Mouse (Mus musculus) liver, adult 2 months (tissue): Measurements from ENCODE around the gene Cd160. TPM values are rescaled to one million over a fixed set of nuclear protein-coding genes. Genes with fewer than 3 reads are reported as not detected.
A peak's percentile ranks its signal among the peaks of the same experiment; 100 is the strongest.

Source experiments
- DNase-seq: peaks from one replicate; pipeline ENCODE4 v3.0.0-alpha.2; 2011; ENCODE audit warnings: low read depth, low spot score; ENCODE audit errors: extremely low read depth
- H3K27ac ChIP-seq: fragments of 200-500 bp; replicated peaks from 2 replicates; pipeline ENCODE4 v1.5.1; 2012; ENCODE audit warnings: low read depth, mild to moderate bottlenecking, control low read depth, inconsistent platforms, low read length; ENCODE audit not compliant: insufficient read depth
- H3K27me3 ChIP-seq: fragments of 200-500 bp; 2 replicates; pipeline ENCODE4 v1.6.1; 2012; ENCODE audit warnings: mild to moderate bottlenecking, moderate library complexity, low read length, inconsistent platforms; ENCODE audit not compliant: control insufficient read depth, insufficient read depth
- H3K36me3 ChIP-seq: fragments of 200-500 bp; 2 replicates; pipeline ENCODE4 v1.6.1; 2012; ENCODE audit warnings: low read length, inconsistent platforms; ENCODE audit not compliant: control insufficient read depth, insufficient read depth
- H3K4me1 ChIP-seq: fragments of 200-500 bp; 2 replicates; pipeline ENCODE4 v1.6.1; 2011; ENCODE audit warnings: low read length; ENCODE audit not compliant: control insufficient read depth, insufficient read depth
- H3K4me3 ChIP-seq: fragments of 200-500 bp; 2 replicates; pipeline ENCODE4 v1.5.1; 2011; ENCODE audit warnings: low read depth, mild to moderate bottlenecking, control low read depth, low read length, moderate library complexity; ENCODE audit not compliant: insufficient read depth
- H3K79me2 ChIP-seq: fragments of 200-500 bp; 2 replicates; pipeline ENCODE4 v1.6.1; 2012; ENCODE audit warnings: inconsistent platforms, mild to moderate bottlenecking, low read length, moderate library complexity; ENCODE audit not compliant: control insufficient read depth, insufficient read depth
- H3K9ac ChIP-seq: fragments of 200-500 bp; 2 replicates; pipeline ENCODE4 v1.6.1; 2012; ENCODE audit warnings: low read depth, mild to moderate bottlenecking, control low read depth, inconsistent platforms, low read length
- CTCF ChIP-seq: fragments of 200-500 bp; IDR thresholded peaks from 2 replicates; pipeline ENCODE4 v1.5.1; 2011; ENCODE audit warnings: low read depth, low read length, control low read depth
- POLR2A ChIP-seq: fragments of 200-500 bp; IDR thresholded peaks from 2 replicates; pipeline ENCODE4 v1.6.1; 2011; ENCODE audit warnings: low read length, control low read depth; ENCODE audit not compliant: insufficient read depth; ENCODE audit errors: extremely low read depth
- WGBS: fragments of 180-500 bp; shearing (Covaris S2); methylation state at CpG from one replicate; pipeline ENCODE4 v1.1.7; 2018; 5-methylcytosine and 5-hydroxymethylcytosine counted together
- polyA plus RNA-seq: library from polyadenylated mRNA; depleted of rRNA; stranded (reverse); fragments of >200 nt; gene quantifications from 2 replicates; pipeline ENCODE4 v1.2.3, GENCODE M21; 2012
- total RNA-seq: library from RNA; depleted of rRNA; stranded (reverse); fragments of >200 nt; gene quantifications from 2 replicates; pipeline ENCODE4 v1.2.3, GENCODE M21; 2014

The Cd160 gene
- total and polyA plus RNA-seq, 2 experiments = 0.22 to 0.37 TPM

DNA sequence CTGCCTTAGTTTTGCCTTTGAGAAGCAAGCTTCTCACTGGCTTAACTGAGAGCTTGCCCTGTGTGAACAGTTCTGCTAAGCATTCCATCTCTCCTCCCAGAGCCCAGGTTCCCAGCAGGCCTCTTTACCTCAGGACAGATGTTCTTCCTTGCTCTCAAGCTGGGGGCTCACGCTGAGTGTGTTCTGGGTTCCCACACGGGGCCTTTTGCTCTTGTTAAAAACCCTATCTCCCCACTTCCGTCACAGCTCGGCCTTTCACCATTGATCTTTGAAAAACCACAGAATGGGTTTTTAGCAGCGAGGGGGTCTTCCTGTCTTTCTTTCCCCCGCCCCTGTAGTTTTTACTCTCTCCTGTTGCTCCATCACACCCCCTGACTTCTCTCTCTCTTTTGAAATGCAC, 14.8 kb downstream of the Cd160 start:
- 91% methylated on average over 6 of the region's 6 CpGs for WGBS
- Histone ChIP-seq H3K27me3 (no peaks in the 10 kb centered on the region), H3K4me3 (no peak overlapping the region)

DNA sequence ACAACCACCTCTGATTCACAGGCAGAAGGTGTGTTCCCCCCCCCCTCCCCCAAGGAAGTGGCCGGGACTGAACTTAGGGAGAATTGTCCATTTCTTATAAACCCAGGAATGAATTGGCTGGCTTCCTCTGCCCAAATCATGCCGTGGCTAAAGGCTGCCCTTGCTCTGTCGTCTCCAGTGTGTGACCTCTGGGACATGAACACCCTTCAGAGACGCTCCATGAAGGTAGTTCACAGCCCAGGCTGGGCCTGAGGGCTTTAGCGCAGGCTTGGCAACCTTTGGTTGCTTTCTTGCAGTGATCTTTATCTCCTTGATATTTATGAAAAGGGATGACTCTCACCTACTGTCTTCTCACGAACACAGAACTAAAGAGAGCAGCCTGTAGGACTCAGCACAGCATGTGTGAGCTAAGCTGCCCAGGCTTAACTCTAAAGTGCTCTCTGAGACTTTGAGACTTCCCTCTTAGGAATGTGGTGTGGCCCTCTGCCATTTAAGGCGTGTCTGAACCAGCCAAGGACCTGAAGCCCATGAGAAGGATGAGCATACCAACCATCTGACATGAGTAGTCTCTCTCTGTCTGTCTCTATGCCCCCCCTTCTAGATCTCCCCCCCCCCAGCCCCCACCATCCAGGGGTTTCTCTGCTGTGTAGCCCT, 15.4 kb downstream of the Cd160 start:
- Histone ChIP-seq H3K27me3 (no peaks in the 10 kb centered on the region), H3K79me2 (no peaks in the 10 kb centered on the region), H3K9ac (no peak overlapping the region), H3K36me3 (no peaks in the 10 kb centered on the region), H3K27ac (no peak overlapping the region), H3K4me3 (no peak overlapping the region), H3K4me1 (no peaks in the 10 kb centered on the region)
- TF ChIP-seq CTCF = no peak
- no peak for TF ChIP-seq POLR2A
- WGBS = 55% methylated on average over 7 of the region's 7 CpGs
- DNase-seq = no peak

More for the DNA sequence above, 14.8 kb downstream of the Cd160 start:
- H3K27ac ChIP-seq = no peak overlapping the region
- no peak for DNase-seq
- H3K36me3 ChIP-seq = no peaks in the 10 kb centered on the region
- no peak overlapping the region for H3K9ac ChIP-seq
- TF ChIP-seq CTCF (no peak), POLR2A (no peak)
- no peaks in the 10 kb centered on the region for H3K4me1 ChIP-seq
- no peaks in the 10 kb centered on the region for H3K79me2 ChIP-seq

DNA sequence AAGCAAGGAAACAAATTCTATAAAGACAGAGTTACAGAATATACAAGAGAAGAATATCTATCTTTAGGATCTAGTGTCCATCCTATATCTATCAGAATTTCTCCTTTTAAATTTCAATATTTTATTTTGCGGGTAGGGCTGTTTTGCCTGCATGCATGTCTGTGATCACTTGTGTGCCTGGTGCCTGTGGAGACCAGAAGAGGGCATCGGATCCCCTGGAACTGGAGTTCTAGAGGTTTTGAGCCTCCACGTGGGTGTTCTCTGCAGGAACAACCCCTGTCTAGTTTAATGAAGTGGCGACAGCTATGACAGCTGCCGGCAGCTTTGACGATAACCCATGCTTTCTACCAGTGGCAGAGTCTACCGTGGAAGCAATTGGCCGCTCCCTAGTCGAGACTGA, 16.0 kb downstream of the Cd160 start:
- Histone ChIP-seq H3K79me2 (no peaks in the 10 kb centered on the region), H3K9ac (no peak overlapping the region), H3K36me3 (no peaks in the 10 kb centered on the region), H3K4me1 (no peaks in the 10 kb centered on the region), H3K27me3 (no peaks in the 10 kb centered on the region), H3K4me3 (no peak overlapping the region), H3K27ac (no peak overlapping the region)
- TF ChIP-seq POLR2A (no peak), CTCF (peak; percentile 81)
- peak; percentile 67 for DNase-seq
- WGBS = 15% methylated on average over 9 of the region's 9 CpGs

- Histone ChIP-seq H3K9ac (peak overlapping the region; percentile 49; the same call in 1 of the 2 replicates), H3K27ac (no peak overlapping the region), H3K27me3 (no peaks in the 10 kb centered on the region), H3K79me2 (no peaks in the 10 kb centered on the region), H3K36me3 (no peaks in the 10 kb centered on the region), H3K4me3 (peak overlapping the region; percentile 9; the same call in 1 of the 2 replicates), H3K4me1 (no peaks in the 10 kb centered on the region)
- peak; percentile 67 for DNase-seq
- 38% methylated on average over 20 of the region's 20 CpGs for WGBS
- TF ChIP-seq CTCF (peak; percentile 86), POLR2A (no peak)
Observed at GRCm38 (mm10) chr3:96812395-96813091, 16.6 kb downstream of the Cd160 start.

- H3K27me3 ChIP-seq = no peaks in the 10 kb centered on the region
- no peak for DNase-seq
- WGBS = 85% methylated on average over 3 of the region's 3 CpGs
- no peak for TF ChIP-seq POLR2A
- TF ChIP-seq CTCF = no peak
- H3K79me2 ChIP-seq = no peaks in the 10 kb centered on the region
- H3K9ac ChIP-seq = no peak overlapping the region
- no peaks in the 10 kb centered on the region for H3K36me3 ChIP-seq
- no peak overlapping the region for H3K27ac ChIP-seq
- no peak overlapping the region for H3K4me3 ChIP-seq
- H3K4me1 ChIP-seq = no peaks in the 10 kb centered on the region
Observed at GRCm38 (mm10) chr3:96811232-96811631, 17.9 kb downstream of the Cd160 start.

DNA sequence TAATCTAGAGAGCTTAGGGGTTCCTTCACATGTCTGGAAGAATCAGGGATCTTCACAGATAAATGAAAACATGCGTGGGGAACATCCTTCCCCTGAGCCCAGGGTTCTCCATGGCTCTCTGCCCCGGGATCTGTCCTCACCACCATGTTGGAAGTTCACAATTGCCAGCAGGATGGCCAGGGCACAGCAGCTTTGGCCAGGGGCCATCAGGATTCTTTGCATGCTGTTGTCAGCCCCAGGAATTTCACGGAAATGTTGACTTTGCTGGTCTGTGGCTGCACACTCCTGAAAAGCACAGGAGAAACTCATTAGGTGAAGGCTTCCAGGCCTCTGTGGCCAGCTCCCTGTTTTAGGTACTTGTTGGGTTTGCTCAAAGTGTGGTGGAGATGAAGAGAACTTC, 20.5 kb downstream of the Cd160 start:
- Histone ChIP-seq H3K9ac (no peak overlapping the region), H3K36me3 (no peaks in the 10 kb centered on the region), H3K79me2 (no peaks in the 10 kb centered on the region), H3K27me3 (no peaks in the 10 kb centered on the region), H3K4me3 (no peak overlapping the region), H3K4me1 (no peaks in the 10 kb centered on the region), H3K27ac (no peak overlapping the region)
- TF ChIP-seq CTCF = no peak
- TF ChIP-seq POLR2A = no peak
- no peak for DNase-seq
- WGBS = 43% methylated on average over 3 of the region's 3 CpGs
